Mouse (Mus musculus): ENCODE data around the gene Far2.
"Not testable (repeated sequence)": the region's sequence is repeated elsewhere in the genome, so short reads cannot be mapped to it uniquely, and the experiment has no call there.

The Far2 gene

GRCm38 (mm10) chr6:148120703-148121102, 73.6 kb downstream of the Far2 start:
- no peak for DNase-seq

DNA sequence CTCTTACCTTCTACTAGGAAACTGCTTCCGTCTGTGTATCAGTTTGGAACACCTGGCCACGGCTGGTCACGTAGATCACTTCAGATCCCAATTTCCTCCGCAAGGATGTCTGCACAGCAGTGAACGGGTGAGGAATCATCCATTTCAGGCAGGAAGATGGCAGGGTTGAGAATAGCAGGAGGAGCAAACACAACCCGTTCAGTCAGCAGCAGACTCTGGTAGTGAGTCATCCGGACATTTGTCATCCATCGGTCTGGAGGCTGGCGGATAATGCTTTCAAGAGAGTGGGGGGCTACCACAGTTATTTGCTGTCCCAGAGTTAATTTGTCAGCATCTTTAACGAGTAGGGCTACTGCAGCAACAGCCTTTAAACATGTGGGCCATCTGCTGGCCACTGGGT, 79.8 kb downstream of the Far2 start:
- not testable (repeated sequence) for DNase-seq

DNA sequence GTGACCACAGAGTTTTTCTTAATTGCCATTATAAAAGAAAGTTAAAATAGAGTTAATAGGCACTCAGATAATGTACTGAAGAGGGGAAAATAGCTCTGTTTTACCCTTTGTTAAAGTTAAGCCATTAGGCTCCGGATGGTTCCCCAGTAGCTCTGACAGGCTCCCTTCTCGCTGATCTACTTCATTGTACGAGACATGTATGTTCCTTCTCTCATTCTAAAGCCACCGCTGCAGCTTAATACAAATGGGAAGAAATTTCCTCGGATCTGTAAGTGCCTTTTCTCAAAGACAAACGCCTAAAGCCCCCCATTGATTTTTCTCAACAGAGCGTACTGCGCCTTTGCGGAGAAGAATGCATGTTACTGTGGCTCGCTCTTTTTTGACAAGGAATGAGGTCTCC, 85.3 kb downstream of the Far2 start:
- no peak for DNase-seq

GRCm38 (mm10) chr6:148133536-148133935, 86.5 kb downstream of the Far2 start:
- DNase-seq = no peak

- peak; percentile 61 to 70 for DNase-seq
Observed at GRCm38 (mm10) chr6:148135769-148136382, 88.8 kb downstream of the Far2 start.

DNA sequence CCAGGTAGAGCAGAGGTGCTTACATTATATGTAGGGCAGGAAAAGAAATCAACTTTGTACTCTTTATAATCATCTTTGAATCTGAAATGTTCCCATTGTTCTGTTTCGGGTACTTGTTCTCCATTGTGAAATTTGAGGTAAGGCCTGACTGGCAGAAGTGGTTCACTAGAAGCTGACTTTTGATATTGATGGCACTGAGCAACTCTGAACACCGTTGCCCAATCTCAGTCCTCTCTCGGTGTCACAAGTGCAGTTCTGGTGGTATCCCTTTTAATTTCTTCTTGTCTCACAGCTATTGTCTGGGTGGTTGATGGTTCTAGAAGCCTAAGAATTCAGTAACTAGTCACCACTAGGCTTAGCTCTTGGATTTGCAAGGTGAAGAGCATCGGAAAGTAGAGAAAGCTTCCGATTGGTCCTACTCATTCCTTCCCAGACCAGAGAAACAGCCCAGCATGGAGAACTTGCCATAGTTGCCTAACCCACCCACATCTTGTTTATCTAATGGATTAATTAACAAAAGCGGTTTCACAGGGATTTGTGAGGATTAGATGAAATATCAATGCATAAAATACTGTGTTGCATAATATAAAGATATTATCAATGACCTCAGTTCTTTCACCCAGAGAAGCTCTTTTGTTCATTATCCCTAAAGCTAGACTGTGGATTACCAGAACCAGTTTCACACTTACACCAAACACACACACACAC, 92.4 kb downstream of the Far2 start:
- no peak for DNase-seq

DNA sequence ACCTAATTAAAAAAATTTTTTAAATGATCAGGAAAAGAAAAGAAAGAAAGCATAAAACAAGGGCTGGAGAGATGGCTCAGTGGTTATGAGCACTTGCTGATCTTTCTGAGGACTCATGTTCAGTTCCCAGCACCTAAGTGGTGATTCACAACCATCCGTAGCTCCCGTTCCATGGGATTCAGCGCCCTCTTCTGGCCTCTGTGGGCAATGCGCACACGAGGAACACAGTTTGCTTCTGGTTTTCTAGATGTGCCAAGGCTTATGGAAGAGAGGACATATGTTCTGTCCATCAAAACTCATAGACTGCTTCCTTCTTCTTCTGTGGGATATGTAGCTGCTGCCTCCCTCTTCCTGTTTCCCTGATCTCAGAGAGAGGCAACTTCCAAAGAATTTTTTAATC, 94.8 kb downstream of the Far2 start:
- DNase-seq = no peak

- DNase-seq = no peak
Observed at GRCm38 (mm10) chr6:148142421-148142820, 95.4 kb downstream of the Far2 start.

GRCm38 (mm10) chr6:148152305-148152704, 105.2 kb downstream of the Far2 start:
- DNase-seq = not testable (repeated sequence)

GRCm38 (mm10) chr6:148172904-148173303, 125.8 kb downstream of the Far2 start:
- no peak for DNase-seq

DNA sequence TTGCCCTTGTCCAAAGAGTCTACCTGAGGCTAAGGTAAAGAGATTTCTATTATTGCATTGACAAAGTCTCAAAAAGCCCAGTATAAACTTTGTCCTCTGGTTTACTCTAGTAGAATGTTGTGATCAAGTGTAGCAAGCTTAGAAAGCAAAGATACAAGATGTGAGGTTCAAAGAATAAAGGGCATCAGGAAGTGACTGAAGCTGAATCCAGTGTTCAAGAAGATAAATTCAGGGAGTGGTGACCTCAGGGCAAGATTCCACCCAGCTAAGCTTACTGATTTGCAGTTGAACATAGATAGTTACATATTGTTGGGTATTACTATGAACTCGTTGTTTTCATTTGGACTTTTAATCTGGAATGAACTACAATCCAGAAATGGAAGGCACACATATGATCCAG, 138.6 kb downstream of the Far2 start:
- DNase-seq = no peak

GRCm38 (mm10) chr6:148193972-148194701, 147.1 kb downstream of the Far2 start:
- DNase-seq = peak in 1 of 2 experiments; percentile 2

GRCm38 (mm10) chr6:148199177-148199576, 152.1 kb downstream of the Far2 start:
- no peak for DNase-seq

- no peak for DNase-seq
Observed at GRCm38 (mm10) chr6:148199729-148200128, 152.7 kb downstream of the Far2 start.

DNA sequence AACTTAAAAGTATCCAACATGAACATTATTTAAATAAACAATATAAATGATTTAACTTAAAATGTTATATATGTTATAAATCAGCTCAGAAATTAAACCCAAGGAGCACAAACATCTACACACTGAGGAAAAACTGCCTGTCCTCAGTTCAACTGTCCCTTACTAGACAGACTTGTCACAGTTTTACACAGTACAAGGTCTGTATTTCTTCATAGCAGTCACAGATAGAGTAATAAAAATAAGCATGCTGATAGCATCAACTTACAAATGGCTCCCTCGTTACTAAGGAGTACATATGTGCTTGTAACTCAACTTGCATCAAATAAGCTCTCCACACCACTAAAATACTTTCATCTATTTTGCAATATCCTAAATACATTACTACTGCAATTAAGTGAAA, 158.1 kb downstream of the Far2 start:
- no peak for DNase-seq

DNA sequence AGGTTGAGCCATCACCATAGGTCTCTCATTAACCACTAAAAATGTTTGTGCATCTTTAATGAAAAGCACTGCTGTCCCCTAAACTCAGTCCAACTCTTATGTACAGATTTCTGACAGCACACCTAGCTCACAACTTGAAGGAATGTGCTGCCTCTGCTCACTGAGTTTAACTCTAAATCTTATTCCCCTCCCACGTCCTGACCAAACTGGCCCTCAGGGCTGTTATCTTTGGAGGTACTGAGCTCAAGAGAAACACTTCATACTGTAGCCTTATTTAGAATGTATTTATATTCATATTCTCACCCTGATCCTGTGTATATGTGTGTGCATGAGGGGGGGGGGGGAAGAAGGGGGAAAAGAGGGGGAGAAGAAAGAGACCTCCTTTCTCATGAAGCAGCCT, 160.5 kb downstream of the Far2 start:
- DNase-seq = no peak

DNA sequence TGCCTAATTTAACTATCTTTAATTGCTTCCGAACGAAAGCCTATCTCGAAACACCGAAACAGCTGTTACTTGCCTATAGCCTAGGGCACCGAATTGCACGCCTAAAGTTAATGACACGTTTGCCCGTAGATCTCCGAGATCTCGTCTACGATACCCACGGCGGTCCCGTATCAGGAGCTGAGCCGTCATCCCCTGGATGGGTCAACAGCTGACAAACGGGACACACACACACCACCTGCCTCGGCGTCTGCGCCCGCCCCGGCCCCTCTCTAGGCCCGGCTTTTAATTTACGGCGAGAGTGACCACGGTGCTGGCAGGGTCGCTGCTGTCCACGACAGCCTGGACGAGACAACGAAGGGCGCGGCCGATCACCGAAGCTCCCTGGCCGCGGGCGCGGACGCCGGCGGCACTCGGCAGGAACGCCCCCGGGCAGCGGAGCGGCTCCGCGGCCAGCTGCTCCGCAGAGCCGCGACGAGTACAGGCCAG, 164.4 kb downstream of the Far2 start:
- DNase-seq = no peak

- DNase-seq = peak; percentile 99
Observed at GRCm38 (mm10) chr6:148211897-148212680, 165.0 kb downstream of the Far2 start, which contains the start of gene Ergic2. Ergic2 (minus strand) TSS chr6:148212374.

DNA sequence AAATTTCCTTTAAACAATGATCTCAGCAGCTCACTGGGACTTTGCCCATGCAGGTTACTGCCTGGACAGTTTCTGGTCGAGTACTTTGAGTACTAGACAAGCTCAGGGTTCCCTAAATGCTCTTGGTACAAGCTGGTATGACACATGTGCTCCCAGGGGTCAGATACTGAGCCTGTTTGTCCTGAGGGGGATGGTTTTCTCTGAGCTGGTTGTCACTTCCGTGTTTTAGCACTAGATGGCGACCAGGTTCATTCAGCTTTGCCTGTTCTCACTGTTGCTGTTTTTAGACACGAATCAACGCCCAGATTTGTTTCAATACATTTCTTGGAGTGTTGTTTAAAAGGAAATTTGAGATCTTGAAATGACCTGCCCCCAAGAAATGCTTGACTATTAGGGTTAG, 167.7 kb downstream of the Far2 start:
- peak; percentile 25 to 40 for DNase-seq

DNA sequence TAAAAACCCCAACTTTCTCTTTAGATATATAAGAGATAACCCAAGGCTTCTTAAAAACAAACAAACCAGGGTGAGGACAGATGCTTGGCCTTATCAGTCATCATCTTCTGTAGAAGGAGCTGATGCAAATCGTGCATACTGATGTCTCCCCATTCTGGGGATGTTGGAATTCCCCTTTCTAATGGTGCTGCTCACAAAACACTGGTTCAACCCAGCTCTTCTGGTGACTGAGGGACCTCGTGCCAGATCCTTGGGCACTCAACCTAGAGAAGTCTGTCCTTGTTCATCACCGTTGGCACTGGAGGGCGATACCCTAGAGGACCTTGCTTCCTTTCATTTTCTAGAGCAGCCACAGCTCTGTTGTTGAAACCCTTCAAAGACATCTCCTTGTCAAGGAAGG, 169.7 kb downstream of the Far2 start:
- no peak for DNase-seq

DNA sequence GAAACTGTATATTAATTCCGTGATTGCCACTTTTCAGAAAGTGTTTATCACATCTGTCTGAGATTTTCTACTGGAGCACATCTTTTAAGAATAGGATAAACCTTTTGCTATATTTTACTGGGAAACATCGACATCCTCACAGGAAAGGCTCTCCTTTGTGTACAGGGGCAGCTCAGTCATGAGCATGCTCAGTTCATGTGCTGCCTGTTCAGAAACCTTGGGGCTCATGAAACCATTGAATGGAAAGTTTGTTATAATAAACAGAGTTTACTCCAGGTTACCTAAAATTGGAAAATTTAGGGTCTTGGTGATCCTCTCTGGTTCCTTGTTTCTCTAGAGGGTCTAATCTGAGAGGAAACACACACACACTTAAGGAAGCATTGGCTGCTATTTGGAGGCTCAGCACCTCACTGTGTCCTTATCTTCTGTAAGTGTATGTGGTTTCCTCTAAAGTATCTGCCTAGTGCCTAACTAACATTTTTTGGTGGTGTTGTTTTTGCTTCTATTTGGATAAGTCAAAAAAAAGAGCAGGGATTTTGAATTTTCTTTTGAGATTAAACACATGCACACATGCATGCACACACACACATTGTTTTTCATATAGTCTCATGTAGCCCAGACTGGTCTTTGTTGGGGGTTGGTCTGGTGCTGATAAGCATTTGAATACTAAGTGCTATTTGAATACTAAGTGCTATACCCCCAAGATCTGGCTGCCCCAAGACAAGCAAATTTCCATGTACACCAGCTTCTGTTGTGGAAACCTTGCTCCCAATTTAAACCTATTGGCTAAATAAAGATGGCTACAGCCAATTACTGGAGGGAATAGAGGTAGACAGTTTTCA, 171.4 kb downstream of the Far2 start:
- no peak for DNase-seq

- DNase-seq = no peak
Observed at GRCm38 (mm10) chr6:148222686-148223085, 175.6 kb downstream of the Far2 start.

Measured in lung, adult 18-20 months (tissue).